ENCODE assay signal across 27 mouse cellular contexts in the genomic region with DNA sequence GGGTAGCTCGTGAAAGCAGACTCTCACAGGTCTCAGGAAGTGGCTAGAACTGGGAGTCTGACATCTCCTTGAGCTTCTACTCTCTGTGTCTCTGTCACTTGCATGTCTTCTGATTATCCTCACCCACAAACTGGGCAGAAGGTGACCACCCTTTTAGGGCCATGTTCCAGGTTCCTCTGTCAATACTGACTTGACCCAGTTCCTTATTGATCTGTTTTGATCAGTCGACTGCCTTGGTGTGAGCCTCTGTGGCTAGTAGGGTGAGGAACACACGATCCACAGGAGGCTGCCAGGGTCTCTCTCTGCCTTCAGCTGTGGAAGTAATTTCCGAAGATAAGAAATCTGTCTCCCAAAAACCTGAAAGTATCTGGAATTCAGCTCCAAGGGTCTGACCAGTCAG.
"Had no signal": no experiment of that assay in that cellular context is flagged by ENCODE, and none has a peak within 500 bp of the region (broad histone marks: within the 10 kb centered on the region; RNA-seq: fewer than 3 reads in every experiment).

No protein-coding gene starts in this region.

- H3K4me3 ChIP-seq: embryonic facial prominence, embryonic 10.5 days; embryonic facial prominence, embryonic 12.5 days; embryonic facial prominence, embryonic 13.5 days; embryonic facial prominence, embryonic 15.5 days; erythroblast, embryonic 14.5 days; forebrain, embryonic 10.5 days; forebrain, embryonic 12.5 days; forebrain, embryonic 13.5 days; forebrain, embryonic 15.5 days; gastrocnemius, adult 2 months had no signal

- H3K27ac ChIP-seq: embryonic facial prominence, embryonic 10.5 days; embryonic facial prominence, embryonic 12.5 days; embryonic facial prominence, embryonic 13.5 days; embryonic facial prominence, embryonic 15.5 days; forebrain, embryonic 10.5 days; forebrain, embryonic 12.5 days; forebrain, embryonic 13.5 days; forebrain, embryonic 15.5 days; gastrocnemius, adult 2 months had no signal

- H3K27me3 ChIP-seq: embryonic facial prominence, embryonic 12.5 days; embryonic facial prominence, embryonic 13.5 days; forebrain, embryonic 12.5 days; forebrain, embryonic 13.5 days; forebrain, embryonic 15.5 days had no signal

- ATAC-seq: forebrain, embryonic 13.5 days; forebrain, embryonic 14.5 days; forebrain, embryonic 15.5 days; forebrain, embryonic 16.5 days; forebrain, postnatal 0 days had no signal

- H3K9ac ChIP-seq: embryonic facial prominence, embryonic 12.5 days; embryonic facial prominence, embryonic 13.5 days; embryonic facial prominence, embryonic 15.5 days; forebrain, embryonic 12.5 days; forebrain, embryonic 13.5 days; forebrain, embryonic 15.5 days; forebrain, postnatal 0 days had no signal

- DNase-seq: cerebellum, adult 2 months; cerebellum, adult 8-10 months; cerebellum, adult 9-10 months; cerebellum, adult 9-11 months; cerebellum, postnatal 14 days; cerebellum, postnatal 25 days; cerebellum, postnatal 36 days; embryo, embryonic 11 days; forebrain, postnatal 0 days; gastrocnemius, adult 2 months; gastrocnemius, postnatal 10 days; gastrocnemius, postnatal 14 days; gastrocnemius, postnatal 25 days; gastrocnemius, postnatal 36 days; heart, adult 11 months; heart, adult 18-20 months had no signal

- H3K4me2 ChIP-seq: embryonic facial prominence, embryonic 12.5 days; embryonic facial prominence, embryonic 13.5 days; embryonic facial prominence, embryonic 15.5 days; forebrain, embryonic 12.5 days; forebrain, embryonic 13.5 days; forebrain, embryonic 15.5 days had no signal

- H3K36me3 ChIP-seq: embryonic facial prominence, embryonic 10.5 days; embryonic facial prominence, embryonic 12.5 days; embryonic facial prominence, embryonic 13.5 days; embryonic facial prominence, embryonic 15.5 days; forebrain, embryonic 15.5 days had no signal

- H3K9me3 ChIP-seq: embryonic facial prominence, embryonic 10.5 days; embryonic facial prominence, embryonic 12.5 days; embryonic facial prominence, embryonic 13.5 days; embryonic facial prominence, embryonic 15.5 days; forebrain, embryonic 10.5 days; forebrain, embryonic 12.5 days; forebrain, embryonic 13.5 days; forebrain, embryonic 15.5 days had no signal
